Mouse (Mus musculus) CH12.LX (cell line): ENCODE measurements around the gene Coq2. TPM values are rescaled to one million over a fixed set of nuclear protein-coding genes. Genes with fewer than 3 reads are reported as not detected.

Source experiments
- DNase-seq: peaks from one replicate; pipeline ENCODE4 v3.0.0-alpha.2; 2013; ENCODE audit errors: extremely low read depth
- H3K27ac ChIP-seq: 2 replicates; pipeline ENCODE4 v1.5.1; 2012; ENCODE audit warnings: low read depth, mild to moderate bottlenecking, control low read depth, moderate library complexity; ENCODE audit not compliant: insufficient read depth
- H3K27me3 ChIP-seq: replicated peaks from 2 replicates; pipeline ENCODE3; 2012; ENCODE audit warnings: inconsistent platforms
- H3K36me3 ChIP-seq, 2 experiments: replicated peaks in 1 of 2; 2 replicates each; pipeline versions ENCODE3 to v1.6.1; 2012; ENCODE audit warnings: inconsistent platforms in 1 of 2, low read length in 1 of 2, mild to moderate bottlenecking in 1 of 2, mixed read lengths in 1 of 2, moderate library complexity in 1 of 2; ENCODE audit not compliant: control insufficient read depth in 1 of 2, insufficient read depth in 1 of 2
- H3K4me1 ChIP-seq, 2 experiments: 2 replicates each; pipeline ENCODE4 v1.6.1; 2012; ENCODE audit warnings: inconsistent platforms in 1 of 2, moderate library complexity in 1 of 2; ENCODE audit not compliant: insufficient read depth in 2 of 2, control insufficient read depth in 1 of 2
- H3K4me2 ChIP-seq: 2 replicates; pipeline ENCODE4 v1.6.1; 2012; ENCODE audit warnings: low read depth, mild to moderate bottlenecking, control low read depth; ENCODE audit not compliant: poor library complexity, insufficient read depth, severe bottlenecking
- H3K4me3 ChIP-seq, 3 experiments: fragments of 150-350 bp in 1 of 3; sonication (generic) in 1 of 3; replicated peaks in 1 of 3; 2 replicates each; pipeline versions ENCODE3 to v1.5.1; 2011 to 2012; ENCODE audit warnings: low read depth in 2 of 3, low read length in 2 of 3, mild to moderate bottlenecking in 2 of 3, moderate library complexity in 2 of 3, control low read depth in 1 of 3, improper control_type of control experiment in 1 of 3, inconsistent platforms in 1 of 3, mixed read lengths in 1 of 3; ENCODE audit not compliant: poor library complexity in 1 of 3
- H3K79me2 ChIP-seq: replicated peaks from 2 replicates; pipeline ENCODE4 v1.6.1; 2012; ENCODE audit warnings: mild to moderate bottlenecking, moderate library complexity; ENCODE audit not compliant: control insufficient read depth, poor library complexity, insufficient read depth, severe bottlenecking; ENCODE audit errors: extremely low read depth
- H3K9ac ChIP-seq: 2 replicates; pipeline ENCODE4 v1.6.1; 2012; ENCODE audit warnings: low read depth, mild to moderate bottlenecking, control low read depth, moderate library complexity; ENCODE audit not compliant: insufficient read depth
- H3K9me3 ChIP-seq: replicated peaks from 2 replicates; pipeline ENCODE3; 2012; ENCODE audit warnings: low read length, inconsistent platforms, mixed read lengths
- BHLHE40 ChIP-seq: IDR thresholded peaks from 2 replicates; pipeline ENCODE4 v1.6.1; 2011; ENCODE audit warnings: mild to moderate bottlenecking, low read depth, low read length, improper control_type of control experiment
- CHD2 ChIP-seq: IDR thresholded peaks from 2 replicates; pipeline ENCODE4 v1.6.1; 2011; ENCODE audit warnings: low read length, improper control_type of control experiment
- CTCF ChIP-seq, 2 experiments: IDR thresholded peaks in 1 of 2; conservative IDR thresholded peaks in 1 of 2; 2 replicates each; pipeline ENCODE4 v1.5.1; 2011 to 2012; ENCODE audit warnings: low read depth in 2 of 2, low read length in 2 of 2, improper control_type of control experiment in 1 of 2, inconsistent platforms in 1 of 2, mild to moderate bottlenecking in 1 of 2, moderate library complexity in 1 of 2
- E2F4 ChIP-seq: IDR thresholded peaks from 2 replicates; pipeline ENCODE4 v1.6.1; 2011; ENCODE audit warnings: low read depth, low read length, improper control_type of control experiment; ENCODE audit not compliant: insufficient replicate concordance
- ELF1 ChIP-seq: IDR thresholded peaks from 2 replicates; pipeline ENCODE4 v1.6.1; 2014; ENCODE audit warnings: low read depth, mild to moderate bottlenecking, inconsistent platforms, low read length, improper control_type of control experiment
- EP300 ChIP-seq: IDR thresholded peaks from 2 replicates; pipeline ENCODE4 v1.6.1; 2011; ENCODE audit warnings: low read length, improper control_type of control experiment
- ETS1 ChIP-seq: conservative IDR thresholded peaks from 2 replicates; pipeline ENCODE4 v1.6.1; 2012; ENCODE audit warnings: low read depth, mild to moderate bottlenecking, inconsistent platforms, low read length, improper control_type of control experiment, moderate library complexity
- HCFC1 ChIP-seq: IDR thresholded peaks from 2 replicates; pipeline ENCODE4 v1.6.1; 2012; ENCODE audit warnings: low read depth, mild to moderate bottlenecking, inconsistent platforms, low read length, improper control_type of control experiment
- IRF4 ChIP-seq: IDR thresholded peaks from 2 replicates; pipeline ENCODE4 v1.6.1; 2014; ENCODE audit warnings: low read depth, mild to moderate bottlenecking, inconsistent platforms, low read length, improper control_type of control experiment
- JUND ChIP-seq: conservative IDR thresholded peaks from 2 replicates; pipeline ENCODE4 v1.6.1; 2011; ENCODE audit warnings: low read depth, low read length, improper control_type of control experiment
- KAT2A ChIP-seq: IDR thresholded peaks from 2 replicates; pipeline ENCODE4 v1.6.1; 2012; ENCODE audit warnings: low read length, improper control_type of control experiment, inconsistent platforms; ENCODE audit not compliant: insufficient replicate concordance
- MAX ChIP-seq: IDR thresholded peaks from 2 replicates; pipeline ENCODE4 v1.6.1; 2011; ENCODE audit warnings: low read length, improper control_type of control experiment
- MAZ ChIP-seq: IDR thresholded peaks from 2 replicates; pipeline ENCODE4 v1.6.1; 2012; ENCODE audit warnings: low read depth, mild to moderate bottlenecking, inconsistent platforms, low read length, improper control_type of control experiment, moderate library complexity
- MYC ChIP-seq: IDR thresholded peaks from 2 replicates; pipeline ENCODE4 v1.6.1; 2011; ENCODE audit warnings: low read depth, mild to moderate bottlenecking, improper control_type of control experiment, low read length
- NELFE ChIP-seq: IDR thresholded peaks from 2 replicates; pipeline ENCODE4 v1.6.1; 2011; ENCODE audit warnings: low read depth, low read length, improper control_type of control experiment
- RAD21 ChIP-seq: IDR thresholded peaks from 2 replicates; pipeline ENCODE4 v1.6.1; 2011; ENCODE audit warnings: low read depth, mild to moderate bottlenecking, low read length, improper control_type of control experiment, moderate library complexity
- SIN3A ChIP-seq: IDR thresholded peaks from 2 replicates; pipeline ENCODE4 v1.6.1; 2012; ENCODE audit warnings: low read length, improper control_type of control experiment, inconsistent platforms
- SMC3 ChIP-seq: IDR thresholded peaks from 2 replicates; pipeline ENCODE4 v1.6.1; 2011; ENCODE audit warnings: low read depth, low read length, improper control_type of control experiment
- TCF12 ChIP-seq: IDR thresholded peaks from 2 replicates; pipeline ENCODE4 v1.6.1; 2014; ENCODE audit warnings: low read depth, mild to moderate bottlenecking, inconsistent platforms, low read length, improper control_type of control experiment
- ZC3H11A ChIP-seq: IDR thresholded peaks from 2 replicates; pipeline ENCODE4 v1.6.1; 2012; ENCODE audit warnings: low read depth, mild to moderate bottlenecking, inconsistent platforms, low read length, improper control_type of control experiment
- ZNF384 ChIP-seq: IDR thresholded peaks from 2 replicates; pipeline ENCODE4 v1.6.1; 2012; ENCODE audit warnings: low read depth, low read length, improper control_type of control experiment, inconsistent platforms
- dilution Hi-C: fragments of 300-500 bp; cut with MboI; formaldehyde crosslinking; loops from 2 replicates; pipeline ENCODE4 v1.14.3; 2020; ENCODE audit warnings: low sequenced_read_pairs; ENCODE audit not compliant: extremely low pct_unique_long_range_greater_than_20kb, extremely low pct_ligation_motif_present
- in situ Hi-C: fragments of 300-500 bp; cut with MboI; formaldehyde crosslinking; loops from 3 replicates; pipeline ENCODE4 v1.14.3; 2019; ENCODE audit warnings: low sequenced_read_pairs, low pct_ligation_motif_present, low pct_unique_long_range_greater_than_20kb, mixed read lengths
- polyA plus RNA-seq: library from polyadenylated mRNA; unstranded; fragments of >175 nt; gene quantifications from 2 replicates; pipeline ENCODE4 v1.2.1, GENCODE M21; 2012; ENCODE audit warnings: low read depth; ENCODE audit not compliant: insufficient read length
- total RNA-seq, 2 experiments: library from RNA; depleted of rRNA; stranded (reverse); fragments of 300-350 nt in 1 of 2; fragments of >200 nt in 1 of 2; gene quantifications; 2 replicates each; pipeline ENCODE4 v1.2.3; 2012 to 2014

The Coq2 gene
- total and polyA plus RNA-seq, 3 experiments: 49.1 to 56.5 (median 50.1) TPM

DNA sequence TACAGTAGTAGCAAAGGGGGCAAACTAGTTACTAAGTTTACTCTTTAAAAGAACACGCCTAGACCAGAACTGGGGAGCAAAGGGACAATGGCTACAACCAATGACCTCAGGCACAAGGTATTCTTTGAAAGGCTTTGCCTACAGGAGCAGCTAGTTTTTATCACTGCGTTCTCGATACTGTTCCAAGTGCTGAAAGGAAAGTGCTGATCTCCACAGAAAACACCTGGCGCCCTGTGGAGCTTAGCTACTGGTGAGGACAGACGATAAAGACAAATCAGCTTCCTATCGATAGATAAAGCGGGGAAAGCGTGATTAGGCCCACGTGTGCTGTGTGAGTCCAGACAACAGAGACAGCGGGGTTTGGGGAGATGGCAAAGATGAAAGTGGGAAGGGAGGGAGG lies 26.9 kb downstream of the Coq2 start:
- H3K79me2 ChIP-seq: no peaks in the 10 kb centered on the region
- peaks cover 13 to 56% of the 10 kb centered on the region in 2 experiments for H3K4me1 ChIP-seq
- H3K27ac ChIP-seq: no peak overlapping the region
- in situ Hi-C loops: no loop called here
- H3K9ac ChIP-seq: no peak overlapping the region
- H3K9me3 ChIP-seq: peaks cover 2% of the 10 kb centered on the region
- dilution Hi-C loops: no loop called here
- no peak overlapping the region for H3K4me2 ChIP-seq
- TF ChIP-seq BHLHE40 (no peak), ELF1 (no peak), SIN3A (no peak), SMC3 (no peak), ZC3H11A (no peak), MYC (no peak), KAT2A (no peak), ETS1 (no peak), CTCF (conservative IDR thresholded peaks at IDR 0.05 in 1 of 2, IDR thresholded peaks at IDR 0.05 in 1 of 2; ENCODE audit: low read depth in 2 of 2, low read length in 2 of 2) (no peak), NELFE (no peak), HCFC1 (no peak), EP300 (no peak), CHD2 (no peak), IRF4 (no peak), TCF12 (no peak), ZNF384 (no peak), MAZ (no peak)
- DNase-seq: no peak
- H3K27me3 ChIP-seq: no peaks in the 10 kb centered on the region
- no peak overlapping the region for H3K4me3 ChIP-seq
- H3K36me3 ChIP-seq: no peaks in the 10 kb centered on the region

DNA sequence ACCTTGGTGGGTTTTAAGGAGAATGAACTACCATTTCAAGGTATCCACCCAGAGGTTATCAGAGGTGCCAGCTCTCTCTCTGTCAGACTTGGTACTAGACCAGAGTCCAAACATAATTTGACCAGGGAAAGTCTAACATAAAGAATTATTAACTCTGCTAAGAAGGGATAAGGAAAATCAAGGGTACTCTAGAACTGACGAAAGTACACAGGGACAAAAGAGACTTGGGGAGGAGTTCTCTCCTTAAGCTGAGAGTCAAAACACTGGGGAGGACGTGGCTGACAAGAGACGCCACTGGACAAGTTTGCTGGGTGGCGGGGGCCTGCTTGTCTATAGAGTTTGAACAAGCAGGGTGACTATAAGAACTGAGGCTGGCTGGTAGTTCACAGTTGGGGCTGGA lies 28.4 kb downstream of the Coq2 start:
- H3K4me3 ChIP-seq: no peak overlapping the region
- H3K79me2 ChIP-seq: no peaks in the 10 kb centered on the region
- H3K36me3 ChIP-seq: no peaks in the 10 kb centered on the region
- H3K27me3 ChIP-seq: no peaks in the 10 kb centered on the region
- peaks cover 13 to 60% of the 10 kb centered on the region in 2 experiments for H3K4me1 ChIP-seq
- H3K9ac ChIP-seq: no peak overlapping the region
- dilution Hi-C loops (no loop called here), in situ Hi-C loops (no loop called here)
- H3K9me3 ChIP-seq: peaks cover 2% of the 10 kb centered on the region
- no peak overlapping the region for H3K27ac ChIP-seq
- no peak overlapping the region for H3K4me2 ChIP-seq
- DNase-seq: no peak
- TF ChIP-seq KAT2A (no peak), E2F4 (no peak), HCFC1 (no peak), BHLHE40 (no peak), ELF1 (no peak), MAX (no peak), RAD21 (no peak), JUND (no peak), ETS1 (no peak)
